Mouse (Mus musculus) layer of hippocampus, adult 8-10 months (tissue): Measurements from ENCODE around the gene Tsr2. TPM values are rescaled to one million over a fixed set of nuclear protein-coding genes. Genes with fewer than 3 reads are reported as not detected.

Source experiments
- DNase-seq, 2 experiments: peaks; one replicate each; pipeline ENCODE4 v3.0.0; 2022; ENCODE audit warnings: low spot score in 2 of 2
- total RNA-seq, 4 experiments: library from RNA; stranded (reverse); gene quantifications; 2 replicates each; pipeline ENCODE4 v1.2.4; 2022

Tsr2 gene
- 10 to 100 TPM; 77.7 to 87.4 (median 82.3) TPM for total RNA-seq

DNA sequence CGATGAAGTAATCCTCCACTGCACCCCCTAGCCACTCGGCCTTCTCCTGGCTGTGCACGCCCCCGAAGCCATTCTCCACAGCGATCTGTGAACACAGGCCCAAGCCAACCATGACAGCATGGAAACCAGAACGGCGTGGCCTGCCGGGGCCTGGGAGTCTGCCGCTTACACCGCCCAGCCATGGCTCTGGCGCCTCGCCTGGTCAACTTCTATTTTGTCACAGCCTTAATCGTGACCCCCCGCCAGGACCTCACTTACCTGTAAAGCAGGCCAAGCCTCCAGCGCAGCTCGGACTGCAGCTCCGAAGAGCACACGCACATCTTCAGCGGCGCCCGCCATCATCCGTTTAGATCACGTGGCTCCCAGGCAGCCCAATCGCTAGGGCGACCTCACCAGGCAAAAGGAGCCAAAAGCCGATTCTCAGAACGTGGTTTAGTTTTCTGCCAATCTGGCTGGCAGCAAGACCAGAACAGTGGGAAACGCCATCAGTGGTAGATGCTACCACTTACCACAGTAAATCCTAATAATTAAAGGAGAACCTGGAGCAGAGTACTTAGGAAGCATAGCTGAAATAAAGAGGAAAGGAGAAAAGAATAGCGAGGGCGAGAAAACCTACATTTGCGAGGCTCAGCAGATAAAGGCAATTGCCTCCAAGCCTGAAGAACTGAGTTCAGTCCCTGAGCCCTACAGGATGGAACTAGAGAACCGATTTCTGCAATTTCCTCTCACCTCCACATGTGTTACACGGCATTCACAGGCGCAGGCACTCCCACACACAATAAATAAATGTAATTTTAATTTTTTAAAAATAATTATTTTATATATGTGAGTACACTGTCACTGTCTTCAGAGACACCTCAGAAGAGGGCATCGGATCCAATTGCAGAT lies at the start of gene Tsr2:
Gene Tsr2 (minus strand): TSS at position 373 of the 888 bp plus-strand sequence.
- peak; percentile 66 to 71 for DNase-seq

GRCm38 (mm10) chrX:151132785-151133184 lies 36.4 kb upstream of the Tsr2 start:
- no peak for DNase-seq

DNA sequence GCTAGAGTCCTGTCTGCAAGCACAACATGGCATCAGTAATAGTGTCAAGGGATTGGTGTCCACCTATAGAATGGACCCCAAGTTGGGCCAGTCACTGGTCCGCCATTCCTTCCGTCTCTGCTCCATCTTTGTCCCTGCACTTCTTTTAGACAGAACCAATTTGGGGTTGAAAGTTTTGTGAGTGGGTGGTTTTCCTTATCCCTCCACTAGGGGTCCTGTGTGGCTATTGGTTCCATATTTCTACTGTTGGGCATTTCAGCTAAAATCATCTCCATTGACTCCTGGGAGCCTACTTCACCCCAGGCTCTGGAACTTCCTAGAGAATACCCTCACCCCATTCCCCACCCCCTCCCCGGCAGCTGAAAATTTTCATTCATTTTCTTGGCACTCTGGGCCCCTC lies 34.1 kb upstream of the Tsr2 start:
- DNase-seq = no peak

GRCm38 (mm10) chrX:151123933-151124332 lies 27.6 kb upstream of the Tsr2 start:
- no peak for DNase-seq

DNA sequence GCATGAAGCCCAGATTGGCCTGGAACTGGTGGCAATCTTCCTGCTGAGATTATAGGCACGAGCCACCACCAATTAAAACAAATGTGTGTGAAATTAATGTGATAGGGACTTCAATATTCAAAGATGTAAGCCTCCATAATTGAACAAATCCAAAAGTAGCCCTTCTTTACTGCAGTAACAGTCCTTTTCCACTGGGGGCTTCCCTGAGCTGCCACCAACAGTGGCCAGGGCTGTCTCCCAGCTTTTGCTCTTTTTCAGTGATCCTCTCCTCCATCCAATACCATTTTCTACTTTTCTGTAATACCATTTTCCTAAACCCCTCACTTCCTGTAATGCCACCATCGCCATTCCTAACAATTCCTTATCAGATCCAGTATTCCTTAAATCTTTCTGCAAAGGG lies 21.1 kb upstream of the Tsr2 start:
- DNase-seq = no peak

DNA sequence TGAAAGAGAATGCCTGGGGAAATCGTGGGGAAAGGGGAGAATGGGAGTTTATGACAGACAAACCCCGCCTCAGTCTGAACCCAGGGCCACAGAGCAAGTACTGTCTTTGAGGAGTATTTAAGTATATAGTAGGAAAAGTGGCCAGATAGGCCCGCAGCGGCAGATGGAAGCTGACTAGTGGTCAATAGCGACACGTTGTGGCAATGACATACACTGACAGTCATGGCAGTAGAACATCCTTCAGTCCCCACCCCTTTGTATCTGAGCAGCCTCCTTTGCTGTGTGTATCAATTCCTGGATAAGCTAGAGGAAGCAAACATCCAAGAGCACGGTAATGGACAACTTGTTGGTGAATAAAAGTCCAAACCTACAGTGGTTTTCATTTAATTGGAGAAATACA lies 20.5 kb upstream of the Tsr2 start:
- DNase-seq = peak in 1 of 2 experiments; percentile 14

DNA sequence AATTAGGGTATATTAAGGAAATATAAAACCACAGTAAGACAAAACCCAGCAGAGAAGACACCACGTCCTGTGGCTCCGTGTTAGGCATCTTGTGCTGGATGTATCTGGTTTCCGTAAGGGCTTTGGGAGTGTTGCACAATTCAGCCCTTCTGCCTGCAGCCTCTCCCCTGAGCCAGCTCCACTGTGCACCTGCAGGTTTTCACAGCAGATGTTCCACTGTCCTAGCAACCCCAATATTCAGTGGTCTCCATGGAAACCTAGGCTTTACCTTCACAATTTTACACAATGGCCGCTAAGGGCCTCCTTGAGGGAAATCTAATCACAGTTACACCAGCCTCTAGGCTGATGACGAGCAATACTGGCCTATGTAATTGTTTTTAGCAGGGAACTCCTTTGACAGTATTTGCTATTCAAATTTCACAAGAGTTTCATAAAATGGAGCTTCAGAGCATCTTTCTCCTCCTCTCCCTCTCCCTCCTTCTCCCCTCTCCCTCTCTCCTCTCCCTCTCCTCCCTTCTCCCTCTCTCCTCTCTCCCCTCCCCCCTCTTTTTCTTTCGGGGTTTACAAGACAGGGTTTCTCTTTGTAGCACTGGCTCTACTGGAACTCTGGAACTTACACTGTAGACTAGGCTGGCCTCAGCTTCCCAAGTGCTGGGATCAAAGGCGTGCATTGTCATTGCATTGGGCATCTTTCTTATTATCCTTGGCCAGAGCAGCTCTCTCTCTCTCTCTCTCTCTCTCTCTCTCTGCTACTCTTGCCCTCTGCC lies 11.1 kb upstream of the Tsr2 start:
- no peak for DNase-seq

DNA sequence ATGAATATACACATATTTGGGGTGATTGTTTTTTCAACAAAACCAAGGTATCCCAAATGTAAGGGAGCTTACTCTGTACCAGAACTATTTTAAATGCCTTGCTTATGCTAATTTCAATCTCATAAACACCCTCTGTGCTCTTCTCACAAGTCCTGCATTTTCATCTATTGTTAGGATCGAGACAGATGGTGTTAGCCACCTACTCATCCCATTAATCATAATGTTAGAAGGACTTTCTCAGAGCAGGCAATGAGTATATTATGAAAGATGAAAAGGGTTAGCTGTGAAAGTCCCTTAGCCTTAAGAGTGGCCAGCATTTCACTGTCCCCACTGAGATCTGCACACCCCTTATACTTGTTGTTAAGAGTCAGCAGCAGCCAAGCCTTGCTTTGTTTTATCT lies 8.9 kb downstream of the Tsr2 start:
- no peak for DNase-seq

DNA sequence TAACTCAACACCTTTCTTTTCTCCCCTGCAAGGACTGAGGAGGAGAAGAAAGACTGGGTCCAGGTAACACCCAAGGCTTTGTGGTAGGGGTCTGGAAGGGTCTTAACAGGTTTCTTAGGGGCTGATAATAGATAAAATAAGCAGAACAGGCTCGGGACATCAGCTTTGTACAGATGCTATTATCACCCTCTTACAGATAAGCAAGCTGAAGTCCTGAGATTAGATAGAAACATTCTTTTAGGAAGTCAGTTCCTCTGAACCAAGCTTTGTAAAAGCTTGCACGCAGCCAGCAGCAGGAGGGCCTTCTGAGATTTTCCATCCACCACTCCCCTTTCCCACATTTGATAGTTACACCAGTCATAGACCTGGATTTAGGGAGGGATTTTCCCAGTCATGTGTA lies 10.7 kb downstream of the Tsr2 start:
- DNase-seq = no peak

GRCm38 (mm10) chrX:151076941-151077485 lies 19.3 kb downstream of the Tsr2 start:
- no peak for DNase-seq

DNA sequence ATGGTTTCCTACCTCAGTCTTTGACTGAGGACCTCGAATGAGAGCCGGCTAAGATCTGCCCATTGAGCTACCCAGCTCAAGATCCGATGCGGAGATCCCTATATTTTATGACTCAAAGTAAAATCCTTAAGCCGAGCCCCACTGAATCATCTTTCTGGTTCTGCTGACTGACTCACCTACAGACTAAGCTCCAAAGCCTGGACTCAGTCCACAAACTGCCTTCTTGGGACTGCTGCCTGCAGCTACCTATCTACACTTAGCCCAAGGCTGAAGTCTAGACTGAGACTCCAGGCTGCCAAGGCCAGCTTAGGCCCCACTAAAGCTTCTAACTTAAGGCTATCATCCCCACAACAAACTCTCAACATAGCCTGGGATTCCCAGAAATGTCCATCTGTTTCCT lies 20.3 kb downstream of the Tsr2 start:
- no peak for DNase-seq

DNA sequence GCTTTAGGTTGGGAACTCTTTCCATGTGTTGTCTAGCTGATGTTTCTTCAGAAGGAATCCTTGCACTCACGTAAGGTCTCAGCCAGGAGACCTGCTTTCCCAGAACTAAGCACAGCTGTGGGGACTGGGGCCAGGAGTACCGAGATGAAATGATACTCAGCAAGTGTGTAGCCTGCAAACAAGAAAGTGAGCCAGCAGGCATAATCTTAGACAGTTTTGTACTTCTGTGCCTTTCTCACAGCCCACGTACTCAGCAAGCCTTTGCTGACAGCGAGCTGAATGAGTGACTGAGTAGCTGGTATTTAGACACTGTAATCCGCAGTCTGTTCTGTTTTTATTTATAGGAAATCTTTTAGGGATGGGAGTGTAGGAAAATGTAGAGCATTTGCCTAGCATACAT lies 28.5 kb downstream of the Tsr2 start:
- DNase-seq = no peak

DNA sequence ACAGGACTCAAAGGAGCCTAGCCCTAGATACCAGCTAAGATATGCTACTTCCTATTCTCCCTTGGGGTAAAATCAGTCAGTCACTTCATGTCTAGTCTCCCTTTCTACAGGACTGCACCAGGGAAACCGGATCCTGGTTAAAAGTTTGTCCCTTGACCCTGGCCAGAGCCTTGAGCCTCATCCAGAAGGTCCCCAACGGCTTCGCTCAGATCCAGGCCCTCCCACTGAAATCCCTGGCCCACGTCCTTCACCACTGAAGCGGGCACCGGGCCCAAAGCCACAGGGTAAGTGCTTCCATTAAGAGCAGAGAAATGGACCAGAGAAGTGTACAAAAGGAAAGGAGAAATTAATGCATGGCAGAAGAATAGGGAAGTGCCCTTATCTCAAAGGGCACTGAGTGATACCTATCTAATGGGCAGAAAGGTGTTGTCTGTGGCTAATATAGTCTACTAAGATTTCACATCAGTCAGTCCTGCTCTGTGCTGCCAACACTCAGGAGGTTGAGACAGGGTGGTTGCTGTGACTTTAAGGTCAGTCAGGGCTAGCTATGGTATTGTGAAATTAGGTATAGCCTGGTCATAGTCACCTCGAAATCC lies 30.2 kb downstream of the Tsr2 start:
- no peak for DNase-seq

GRCm38 (mm10) chrX:151061615-151062299 lies 34.6 kb downstream of the Tsr2 start:
- DNase-seq = no peak

GRCm38 (mm10) chrX:151059346-151059745 lies 37.0 kb downstream of the Tsr2 start:
- DNase-seq = no peak

DNA sequence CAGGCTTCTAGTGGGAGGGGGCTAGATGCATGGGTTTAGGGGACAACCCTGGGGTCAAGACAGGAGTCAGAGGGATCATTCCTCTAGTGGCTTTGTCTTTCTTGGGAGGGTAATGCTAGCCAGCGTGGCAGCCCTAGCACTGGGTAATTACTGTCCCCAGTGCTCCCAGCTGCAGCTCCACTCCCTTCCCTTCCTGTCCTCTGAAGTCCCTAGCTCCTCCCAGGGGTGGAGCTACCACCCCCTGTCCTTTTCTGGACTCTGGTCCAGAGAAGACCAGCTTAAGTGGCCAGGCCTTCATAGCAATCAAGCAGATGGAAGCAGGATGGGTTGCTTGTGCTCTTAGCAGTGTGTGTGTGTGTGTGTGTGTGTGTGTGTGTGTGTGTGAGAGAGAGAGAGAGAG lies 40.8 kb downstream of the Tsr2 start:
- no peak for DNase-seq

DNA sequence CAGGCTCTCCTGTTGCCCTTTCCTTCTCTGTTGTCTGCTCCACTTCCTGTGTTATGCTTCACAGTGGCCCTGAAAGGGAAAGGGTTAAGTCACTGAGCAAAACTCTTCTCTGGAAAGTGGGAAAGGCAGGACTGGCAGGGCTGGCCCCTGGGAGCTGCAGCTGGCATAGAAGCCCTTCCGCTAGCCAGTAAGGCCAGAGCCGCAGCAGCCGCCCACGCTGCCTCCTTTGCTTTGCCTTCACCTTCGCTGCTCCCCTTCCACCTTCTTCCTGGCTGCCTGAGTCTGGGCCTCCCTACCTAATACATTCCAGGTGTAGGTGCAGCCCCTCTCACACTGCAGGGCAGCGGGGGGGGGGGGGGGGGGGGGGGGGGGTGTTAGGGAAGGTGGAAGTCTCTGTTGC lies 41.9 kb downstream of the Tsr2 start:
- no peak for DNase-seq

DNA sequence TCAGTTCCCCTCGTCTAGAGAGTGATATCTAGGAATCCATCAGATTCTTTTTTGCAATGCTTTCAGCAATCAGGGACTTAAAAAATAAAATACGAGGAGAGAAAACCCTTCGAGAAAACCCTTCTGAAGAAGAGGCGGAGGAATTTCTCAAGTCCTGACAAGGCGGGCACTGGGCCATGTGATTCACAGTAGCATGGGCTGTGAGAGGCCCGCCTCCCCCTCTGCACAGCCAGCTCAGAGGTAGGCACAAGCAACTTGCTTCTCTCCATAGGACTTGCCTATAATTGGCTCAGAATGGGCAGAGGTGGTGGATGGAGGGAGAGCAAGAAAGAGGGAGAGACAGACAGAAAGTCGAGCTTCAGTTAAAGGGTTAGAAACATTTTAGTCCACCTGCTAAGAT lies 46.0 kb downstream of the Tsr2 start:
- DNase-seq = peak in 1 of 2 experiments; percentile 20

- no peak for DNase-seq
These were observed 46.6 kb downstream of the Tsr2 start for GRCm38 (mm10) chrX:151049661-151050215.

DNA sequence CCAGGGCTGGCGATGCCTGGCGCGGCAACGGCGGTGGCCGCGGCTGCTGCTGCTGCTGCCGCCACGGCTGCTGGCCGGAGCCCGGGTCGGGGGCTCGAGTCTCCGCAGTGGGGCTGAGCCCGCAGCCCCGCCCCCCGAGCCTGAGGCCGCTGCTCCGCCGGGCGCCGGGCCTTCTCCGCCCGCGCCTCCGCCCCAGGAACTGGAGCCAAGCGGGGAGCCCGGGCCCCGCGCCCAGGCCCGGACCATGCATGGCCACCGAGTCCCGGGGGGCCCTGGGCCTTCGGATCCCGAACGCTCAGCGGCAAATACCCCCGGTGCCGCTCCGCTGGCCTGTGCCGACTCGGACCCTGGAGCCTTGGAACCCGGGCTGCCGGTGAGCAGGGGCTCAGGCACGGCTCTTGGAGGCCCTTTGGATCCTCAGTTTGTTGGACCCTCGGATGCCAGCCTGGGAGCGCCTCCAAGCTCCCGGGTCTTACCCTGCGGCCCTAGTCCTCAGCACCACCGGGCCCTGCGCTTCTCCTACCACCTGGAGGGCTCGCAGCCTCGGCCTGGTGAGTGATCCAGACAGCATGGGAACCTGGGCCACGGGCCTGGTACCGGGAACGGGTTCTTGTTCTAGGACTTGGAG lies 48.8 kb downstream of the Tsr2 start:
- no peak for DNase-seq
